Mouse (Mus musculus) ES-E14 (cell line): ENCODE data around the gene Cacna2d2.

Experiments used
- CHD2 ChIP-seq: IDR thresholded peaks from 2 replicates; pipeline ENCODE4 v1.6.1; 2014; ENCODE audit warnings: mild to moderate bottlenecking, low read depth, low read length, inconsistent platforms
- HCFC1 ChIP-seq: IDR thresholded peaks from 2 replicates; pipeline ENCODE4 v1.6.1; 2012; ENCODE audit warnings: low read length, inconsistent platforms, borderline replicate concordance; ENCODE audit not compliant: insufficient read depth
- MAFK ChIP-seq: IDR thresholded peaks from 2 replicates; pipeline ENCODE4 v1.6.1; 2014; ENCODE audit warnings: mild to moderate bottlenecking, low read depth, low read length, inconsistent platforms; ENCODE audit not compliant: insufficient read depth
- ZC3H11A ChIP-seq: IDR thresholded peaks from 2 replicates; pipeline ENCODE4 v1.6.1; 2012; ENCODE audit warnings: low read depth, mild to moderate bottlenecking, inconsistent platforms, low read length, borderline replicate concordance
- ZNF384 ChIP-seq: IDR thresholded peaks from 2 replicates; pipeline ENCODE4 v1.6.1; 2012; ENCODE audit warnings: low read depth, low read length, inconsistent platforms

- TF ChIP-seq ZNF384 (no peak), ZC3H11A (no peak), CHD2 (no peak), HCFC1 (no peak), MAFK (no peak)
These were observed 17.7 kb downstream of the Cacna2d2 start for GRCm38 (mm10) chr9:107417106-107417505.
